ENCODE assay signal across 23 mouse cellular contexts in genomic region chr13:112410461-112410860, GRCm38 (mm10).
"Had no signal": no experiment of that assay in that cellular context is flagged by ENCODE, and none has a peak within 500 bp of the region (broad histone marks: within the 10 kb centered on the region; RNA-seq: fewer than 3 reads in every experiment).

No protein-coding gene starts in this region.

- DNase-seq: gastrocnemius, postnatal 14 days; gastrocnemius, postnatal 36 days; heart, adult 18-20 months; heart, postnatal 14 days; heart, postnatal 36 days; kidney, adult 11 months; kidney, adult 2 months; kidney, adult 9 months; kidney, postnatal 14 days; kidney, postnatal 36 days; layer of hippocampus, adult 9-11 months; layer of hippocampus, postnatal 36 days; liver had no signal

- H3K4me1 ChIP-seq: heart, embryonic 10.5 days; heart, embryonic 12.5 days; hindbrain, embryonic 13.5 days; hindbrain, embryonic 15.5 days; kidney, embryonic 15.5 days; limb, embryonic 12.5 days had no signal

- H3K4me2 ChIP-seq: heart, embryonic 12.5 days; hindbrain, embryonic 13.5 days; hindbrain, embryonic 15.5 days; kidney, embryonic 15.5 days; limb, embryonic 12.5 days had no signal

- H3K27me3 ChIP-seq: heart, embryonic 12.5 days; hindbrain, embryonic 13.5 days; hindbrain, embryonic 15.5 days; kidney, embryonic 15.5 days; limb, embryonic 12.5 days had no signal

- H3K27ac ChIP-seq: heart, embryonic 10.5 days; hindbrain, embryonic 13.5 days; hindbrain, embryonic 15.5 days; hindbrain, postnatal 0 days; kidney, embryonic 15.5 days; kidney, postnatal 0 days; limb, embryonic 10.5 days; limb, embryonic 12.5 days had no signal

- H3K36me3 ChIP-seq: heart, embryonic 10.5 days; heart, embryonic 12.5 days; hindbrain, embryonic 13.5 days; hindbrain, embryonic 15.5 days; kidney, embryonic 15.5 days; limb, embryonic 10.5 days; limb, embryonic 12.5 days had no signal

- H3K9me3 ChIP-seq: heart, embryonic 10.5 days; heart, embryonic 12.5 days; hindbrain, embryonic 13.5 days; hindbrain, embryonic 15.5 days; kidney, embryonic 15.5 days; limb, embryonic 10.5 days; limb, embryonic 12.5 days had no signal

- H3K9ac ChIP-seq: heart, embryonic 12.5 days; hindbrain, embryonic 13.5 days; hindbrain, embryonic 15.5 days; kidney, embryonic 15.5 days; limb, embryonic 12.5 days had no signal

- H3K4me3 ChIP-seq: heart, embryonic 10.5 days; heart, embryonic 12.5 days; hindbrain, embryonic 13.5 days; hindbrain, embryonic 15.5 days; kidney, embryonic 15.5 days; limb, embryonic 10.5 days; limb, embryonic 12.5 days had no signal

- ATAC-seq: hindbrain, postnatal 0 days; intestine, embryonic 16.5 days had no signal
